Mouse (Mus musculus): ENCODE results near the gene Tubb2b. TPM values are rescaled to one million over a fixed set of nuclear protein-coding genes. Genes with fewer than 3 reads are reported as not detected.

The Tubb2b gene
- total RNA-seq, 2 experiments from 2014 or later: 227 to 233 TPM

DNA sequence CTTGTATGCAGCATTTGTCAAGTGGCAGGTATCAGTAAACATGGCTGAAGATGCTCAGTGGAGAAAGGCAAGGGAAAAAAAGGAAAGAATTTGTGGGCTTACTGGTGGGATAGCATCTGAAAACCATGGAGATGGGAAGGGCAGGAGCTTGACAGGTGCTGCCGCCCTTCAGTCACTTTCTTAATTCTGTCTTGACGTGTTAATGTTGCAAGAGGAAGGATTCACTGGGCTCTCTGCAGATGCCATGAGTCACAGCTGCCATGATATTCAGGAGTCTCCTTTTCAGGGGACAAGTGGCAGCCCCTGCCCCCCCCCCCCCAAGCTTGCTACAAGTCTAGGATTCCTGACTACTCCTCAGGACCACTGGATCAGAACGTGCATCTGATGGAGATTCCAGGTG is 18.4 kb downstream of the Tubb2b start:
- DNase-seq (ENCODE audit: low spot score in 2 of 2): no peak
- no peak for TF ChIP-seq CTCF (conservative IDR thresholded peaks at IDR 0.05)
- Histone ChIP-seq H3K27ac (no peak overlapping the region), H3K4me3 (no peak overlapping the region)

DNA sequence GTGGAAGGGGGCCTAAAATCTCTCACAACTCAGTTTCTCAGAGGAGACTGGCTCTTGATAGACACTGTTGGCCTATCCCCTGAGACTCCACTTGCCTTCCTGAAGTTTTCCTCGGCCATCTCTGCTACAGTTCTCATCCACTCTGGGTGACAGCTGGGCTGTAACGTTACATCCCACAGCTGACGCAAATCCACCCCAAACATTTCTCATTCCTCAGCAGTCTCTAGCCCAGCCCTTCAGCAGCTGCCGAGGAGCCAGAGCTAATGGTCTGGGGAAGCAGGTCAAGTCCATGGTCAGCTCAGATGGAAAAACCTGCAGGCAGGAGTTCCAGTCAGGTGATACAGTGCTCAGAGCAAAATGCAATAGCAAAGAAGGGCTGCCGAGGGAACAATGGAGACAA is 19.2 kb downstream of the Tubb2b start:
- no peak for TF ChIP-seq CTCF (conservative IDR thresholded peaks at IDR 0.05)
- DNase-seq (ENCODE audit: low spot score in 2 of 2): no peak
- Histone ChIP-seq H3K4me3 (no peak overlapping the region), H3K27ac (no peak overlapping the region)

DNA sequence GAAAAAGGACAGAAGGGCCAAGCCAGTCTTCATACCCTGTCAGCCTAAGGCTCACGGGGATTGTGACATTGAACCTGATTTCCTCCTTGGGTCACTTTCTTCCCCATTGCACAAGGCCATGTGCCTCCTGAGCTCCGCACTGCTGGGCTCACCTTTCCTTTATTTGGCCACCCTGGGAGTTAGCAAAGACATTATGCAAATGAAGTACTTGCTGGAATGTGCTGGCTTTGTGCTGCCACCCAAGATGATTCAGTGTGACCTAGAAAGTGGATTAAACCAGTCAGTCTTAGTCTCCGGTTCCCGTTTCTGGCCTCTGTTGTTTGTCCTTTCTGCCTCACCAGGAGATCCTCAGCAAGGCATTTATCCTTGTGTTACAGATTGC is 20.6 kb downstream of the Tubb2b start:
- no peak for TF ChIP-seq CTCF (conservative IDR thresholded peaks at IDR 0.05)
- no peak for DNase-seq (ENCODE audit: low spot score in 2 of 2)
- H3K4me3 ChIP-seq: no peak overlapping the region
- 0 out of 2 replicates have a peak overlapping the region, but pooled peaks have one; percentile 10 for H3K27ac ChIP-seq

DNA sequence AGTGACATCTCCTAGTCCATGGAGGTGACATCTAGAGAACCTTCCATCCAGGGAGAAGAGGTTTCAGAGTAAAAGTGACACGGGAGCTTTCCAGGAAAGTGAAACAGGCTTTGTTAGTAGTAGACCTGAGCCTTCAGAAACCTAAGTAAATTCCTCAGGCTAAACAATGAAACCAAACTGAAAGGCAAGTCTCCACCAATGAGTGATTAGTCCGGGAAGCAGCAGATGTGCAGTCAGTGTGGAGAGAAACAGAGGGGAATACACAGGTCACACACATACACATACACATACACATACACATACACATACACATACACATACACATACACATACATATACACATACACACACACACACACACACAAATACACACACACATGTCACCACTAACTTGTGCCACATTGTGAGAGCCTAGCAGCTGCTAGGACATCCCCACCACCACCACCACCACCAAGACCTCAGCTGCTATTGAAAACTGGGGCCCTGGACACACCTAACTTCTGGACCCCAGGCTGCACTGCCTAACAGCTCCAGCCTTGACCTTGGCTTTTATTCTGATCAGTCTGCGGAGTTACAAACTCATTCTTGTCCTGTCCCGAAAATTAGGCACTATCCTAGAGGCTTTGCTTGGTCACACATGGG is 21.1 kb downstream of the Tubb2b start:
- no peak for TF ChIP-seq CTCF (conservative IDR thresholded peaks at IDR 0.05)
- DNase-seq (ENCODE audit: low spot score in 2 of 2): no peak
- Histone ChIP-seq H3K4me3 (no peak overlapping the region), H3K27ac (0 out of 2 replicates have a peak overlapping the region, but pooled peaks have one; percentile 10)

DNA sequence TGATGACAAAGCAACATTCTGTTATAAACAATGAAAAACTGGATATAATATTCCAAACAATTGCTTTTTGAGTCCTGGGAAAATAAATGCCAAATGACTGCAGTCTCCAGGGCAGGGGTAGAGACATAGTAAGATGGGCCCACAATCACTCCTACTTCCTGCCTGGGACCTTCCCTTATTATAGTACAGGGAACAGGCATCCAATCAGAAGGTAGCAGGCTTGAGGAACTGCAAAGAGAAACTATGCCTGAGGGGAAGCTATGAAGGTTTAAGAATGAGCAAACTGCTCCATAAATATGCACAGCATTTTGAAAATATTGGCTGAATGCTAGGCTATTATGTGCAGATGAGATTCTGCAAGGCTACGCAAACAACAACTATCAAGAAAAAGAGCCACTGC is 23.3 kb downstream of the Tubb2b start:
- no peak overlapping the region for H3K4me3 ChIP-seq
- no peak for DNase-seq (ENCODE audit: low spot score in 2 of 2)
- no peak overlapping the region for H3K27ac ChIP-seq
- no peak for TF ChIP-seq CTCF (conservative IDR thresholded peaks at IDR 0.05)

DNA sequence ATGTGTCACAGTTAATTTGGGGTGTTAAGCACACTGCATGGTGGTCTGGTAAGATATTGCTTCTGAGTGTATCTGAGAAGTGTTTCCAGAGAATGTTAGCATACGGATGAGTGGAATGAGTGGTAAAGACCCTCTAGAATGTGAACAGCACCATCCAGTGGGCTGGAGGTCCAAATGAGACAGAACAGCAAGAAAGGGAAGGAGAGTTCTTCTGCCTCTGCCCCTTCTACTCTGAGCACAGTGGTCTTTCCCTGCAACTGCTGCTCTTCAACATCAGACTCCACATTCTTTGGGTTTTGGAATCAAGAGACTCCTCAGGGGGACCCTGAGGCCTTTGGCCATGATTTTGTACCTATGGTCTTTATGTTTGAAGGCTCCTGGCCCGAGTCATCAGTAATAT is 24.0 kb downstream of the Tubb2b start:
- Histone ChIP-seq H3K4me3 (no peak overlapping the region), H3K27ac (no peak overlapping the region)
- DNase-seq (ENCODE audit: low spot score in 2 of 2): no peak
- TF ChIP-seq CTCF (conservative IDR thresholded peaks at IDR 0.05): no peak; the same call in 1 of the 2 replicates

DNA sequence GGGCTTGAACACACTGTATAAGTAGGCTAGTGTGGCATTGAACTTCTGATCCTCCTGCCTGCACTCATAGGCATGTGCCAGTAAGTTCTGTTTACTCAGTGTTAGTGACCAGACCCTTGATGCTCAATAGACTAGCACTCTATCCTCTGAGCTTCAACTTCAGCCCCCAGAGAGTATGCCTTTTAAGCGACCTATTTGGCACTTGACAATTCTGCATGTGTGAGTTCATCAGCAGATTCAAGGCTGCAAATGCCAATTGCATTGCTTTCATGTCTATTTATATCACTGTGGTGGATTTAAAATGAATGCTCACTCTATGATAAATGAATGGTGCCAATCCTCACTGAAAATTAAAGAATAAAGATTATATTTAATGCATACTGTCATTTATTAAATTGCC is 24.9 kb downstream of the Tubb2b start:
- TF ChIP-seq CTCF (conservative IDR thresholded peaks at IDR 0.05): no peak
- no peak overlapping the region for H3K4me3 ChIP-seq
- DNase-seq (ENCODE audit: low spot score in 2 of 2): no peak
- no peak overlapping the region for H3K27ac ChIP-seq

DNA sequence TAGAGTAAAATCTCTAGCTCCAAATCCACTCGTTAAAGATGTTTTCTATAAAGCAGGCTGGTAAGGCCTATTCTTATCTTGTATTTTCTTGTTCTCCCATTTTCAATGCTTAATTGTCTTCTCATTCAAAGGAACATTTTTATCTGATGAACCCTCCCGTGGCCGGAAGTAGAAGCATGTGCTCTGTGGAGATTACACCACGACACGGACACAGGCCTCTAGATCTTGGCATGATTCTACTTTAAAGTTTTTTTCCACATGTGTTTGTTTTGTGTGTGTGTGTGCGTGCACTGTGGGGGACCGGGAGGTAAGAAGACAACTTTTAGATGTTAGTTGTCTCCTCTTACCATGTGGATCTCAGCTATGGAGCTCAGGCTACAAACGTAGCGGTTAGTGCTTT is 28.4 kb downstream of the Tubb2b start:
- no peak for TF ChIP-seq CTCF (conservative IDR thresholded peaks at IDR 0.05)
- Histone ChIP-seq H3K27ac (no peak overlapping the region), H3K4me3 (no peak overlapping the region)
- DNase-seq (ENCODE audit: low spot score in 2 of 2): no peak

DNA sequence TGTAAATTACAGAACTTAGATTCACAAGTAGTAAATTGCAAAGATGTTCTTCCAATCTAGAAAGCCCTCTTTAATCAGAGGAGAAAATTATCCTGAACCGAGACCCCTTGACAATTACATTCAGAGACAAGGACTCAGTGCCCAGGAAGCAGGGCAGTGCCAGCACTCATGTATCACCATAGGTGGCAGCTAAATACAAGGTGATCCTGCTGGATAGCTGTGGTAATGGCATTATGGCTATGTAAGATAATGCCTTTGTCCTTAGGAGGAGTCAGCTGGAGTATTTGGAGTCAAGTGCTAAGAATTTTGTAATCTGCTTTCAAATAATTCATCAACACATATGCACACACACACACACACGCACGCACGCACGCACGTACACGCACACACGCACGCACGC is 29.0 kb downstream of the Tubb2b start:
- Histone ChIP-seq H3K27ac (no peak overlapping the region), H3K4me3 (no peak overlapping the region)
- no peak for TF ChIP-seq CTCF (conservative IDR thresholded peaks at IDR 0.05)

DNA sequence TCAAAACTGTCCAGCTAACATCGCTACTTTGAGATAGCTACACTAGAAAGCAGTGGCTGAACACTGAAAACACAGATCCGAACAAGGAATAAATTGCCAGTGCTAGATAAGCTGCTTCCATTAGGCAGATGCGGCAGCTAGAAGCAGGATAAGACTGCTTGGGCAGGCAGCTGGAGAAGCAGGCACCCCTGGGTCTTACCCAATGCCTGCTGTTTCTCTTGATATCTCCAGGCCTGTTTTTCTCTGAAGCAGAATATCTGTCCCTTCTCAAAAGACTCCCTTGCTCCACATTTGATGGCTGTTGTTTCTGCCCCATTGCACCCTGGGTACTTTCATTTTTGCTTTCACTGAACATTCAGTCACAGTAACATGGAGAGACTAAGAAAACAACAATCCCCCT is 29.5 kb downstream of the Tubb2b start:
- H3K4me3 ChIP-seq: no peak overlapping the region
- no peak for TF ChIP-seq CTCF (conservative IDR thresholded peaks at IDR 0.05)
- H3K27ac ChIP-seq: peak overlapping the region; percentile 37
- no peak for DNase-seq (ENCODE audit: low spot score in 2 of 2)

More for the DNA sequence above, 29.0 kb downstream of the Tubb2b start:
- no peak for DNase-seq (ENCODE audit: low spot score in 2 of 2)

DNA sequence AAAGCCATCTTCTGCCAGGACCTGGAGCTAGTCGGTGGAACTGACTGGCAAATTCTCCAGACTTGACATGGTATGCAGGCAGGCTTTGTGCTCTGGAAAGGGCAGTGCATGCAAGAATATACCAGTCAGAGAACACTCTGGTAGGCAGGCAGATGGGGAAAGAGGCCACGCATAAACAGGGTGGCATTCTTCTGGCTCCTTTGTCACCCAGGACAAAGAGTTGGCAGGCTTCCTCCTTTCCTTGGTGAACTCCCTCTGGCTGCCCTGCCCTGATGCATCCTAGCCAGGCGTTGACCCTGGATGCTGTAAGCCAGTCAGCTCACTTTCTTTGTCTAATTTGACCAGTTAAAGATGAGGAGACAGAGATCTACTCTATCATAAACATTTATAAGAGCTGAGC is 33.2 kb downstream of the Tubb2b start:
- no peak overlapping the region for H3K4me3 ChIP-seq
- DNase-seq (ENCODE audit: low spot score in 2 of 2): no peak
- H3K27ac ChIP-seq: peak overlapping the region; percentile 84
- no peak for TF ChIP-seq CTCF (conservative IDR thresholded peaks at IDR 0.05)

DNA sequence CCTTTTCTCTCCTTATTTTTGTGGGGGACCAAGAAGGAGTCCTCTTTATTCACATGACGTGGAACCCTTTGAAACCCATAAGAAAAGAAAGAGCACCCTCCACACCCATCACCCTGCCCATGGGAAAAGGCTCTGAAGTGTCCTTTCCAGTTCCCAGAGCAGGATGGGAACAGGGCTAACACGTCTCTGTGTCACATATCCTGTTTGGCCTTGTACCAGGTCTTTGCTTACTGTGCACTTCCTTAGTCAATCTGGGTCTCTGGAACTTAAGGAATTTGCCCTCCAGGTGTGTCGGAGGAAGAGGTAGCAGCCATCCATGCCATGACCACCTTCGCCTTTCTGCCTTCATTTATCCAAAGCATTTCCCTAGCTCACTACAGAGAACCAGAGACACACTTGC is 33.8 kb downstream of the Tubb2b start:
- peak overlapping the region; percentile 84 for H3K27ac ChIP-seq

DNA sequence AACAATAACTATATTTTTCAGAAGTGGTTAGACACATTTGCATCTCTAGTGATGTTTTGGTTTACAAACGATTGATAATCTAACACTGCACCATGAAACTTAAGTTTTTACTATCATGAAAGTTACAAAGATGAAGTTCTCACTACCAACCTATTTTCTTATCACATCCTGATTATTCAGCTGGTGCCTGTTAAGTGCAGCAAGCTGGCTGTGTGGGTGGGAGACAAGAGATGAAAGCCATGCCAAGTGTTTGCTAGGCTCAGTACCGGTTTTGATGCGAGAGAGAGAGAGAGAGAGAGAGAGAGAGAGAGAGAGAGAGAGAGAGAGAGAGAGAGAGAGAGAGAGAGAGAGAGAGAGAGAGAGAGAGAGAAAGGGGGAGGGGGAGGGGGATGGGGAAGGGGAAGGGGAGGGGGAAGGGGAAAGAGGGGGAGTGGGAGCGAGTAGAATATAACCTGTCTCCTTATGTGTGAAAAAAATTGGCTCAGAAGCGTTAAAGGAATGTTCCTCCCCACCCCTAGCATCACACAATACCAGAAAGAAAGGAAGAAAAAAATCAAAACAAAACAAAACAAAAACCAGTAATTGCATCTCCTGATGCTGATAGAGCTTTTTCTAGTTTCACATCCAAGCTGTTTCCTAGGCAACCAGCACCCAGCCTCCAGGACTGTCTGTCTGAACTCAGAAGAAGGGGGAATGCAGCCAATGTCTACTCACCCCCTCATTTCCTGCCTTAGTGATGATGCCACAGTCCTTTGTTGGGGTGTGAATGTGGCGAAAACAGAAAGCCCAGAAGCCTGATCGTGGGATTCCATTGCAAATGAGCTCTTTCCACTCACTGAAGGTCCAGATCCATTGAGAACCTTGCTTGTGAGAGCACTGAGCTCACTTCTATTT is 34.5 kb downstream of the Tubb2b start:
- Histone ChIP-seq H3K27ac (peak overlapping the region; percentile 84), H3K4me3 (peak overlapping the region; percentile 27; the same call in 1 of the 2 replicates)
- TF ChIP-seq CTCF (conservative IDR thresholded peaks at IDR 0.05): no peak
- DNase-seq (ENCODE audit: low spot score in 2 of 2): peak; percentile 75 to 95

More for the DNA sequence above, 33.8 kb downstream of the Tubb2b start:
- H3K4me3 ChIP-seq: peak overlapping the region; percentile 13; the same call in 1 of the 2 replicates
- TF ChIP-seq CTCF (conservative IDR thresholded peaks at IDR 0.05): no peak
- DNase-seq (ENCODE audit: low spot score in 2 of 2): no peak

Data from layer of hippocampus, adult 2 months (tissue).